Mouse (Mus musculus) spleen, embryonic (tissue): Measurements from ENCODE around the gene Col1a1.

ENCODE experiments used
- CTCF ChIA-PET: fragments of 350-600 bp; sonication (Branson Sonifier 250); formaldehyde crosslinking; loops from one replicate; lab custom pipeline; 2022; lab: Charles Lee

Gene Col1a1

DNA sequence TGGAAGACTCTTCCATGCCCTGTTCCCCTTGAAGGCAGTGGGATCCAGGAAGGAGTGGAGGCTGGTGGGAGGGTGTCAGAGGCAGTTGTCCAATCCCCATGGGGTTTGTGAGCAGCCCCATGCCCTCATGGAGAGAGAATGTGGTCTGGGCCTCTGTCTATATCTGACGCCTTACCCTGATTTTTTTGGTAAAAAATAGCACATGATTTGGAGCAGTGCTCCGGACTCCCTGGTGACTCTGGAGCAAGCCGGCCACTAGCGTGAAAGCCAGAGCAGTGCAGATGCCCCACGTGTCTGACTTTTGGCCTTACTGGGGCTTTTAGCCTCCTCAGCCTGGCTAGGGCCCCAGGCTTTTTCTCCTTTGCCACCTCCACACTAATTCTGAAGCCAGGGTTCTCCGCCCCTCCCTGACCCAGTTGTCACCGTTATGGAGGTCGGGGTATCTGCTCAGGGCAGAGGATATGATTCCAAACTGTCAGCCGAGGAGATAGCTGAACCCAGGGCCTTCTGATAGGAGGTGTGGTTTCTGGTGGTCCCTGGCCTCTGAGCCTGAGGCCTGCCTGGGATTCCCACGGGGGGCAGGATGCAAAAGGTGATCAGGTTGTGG lies 58.3 kb downstream of the Col1a1 start:
- CTCF ChIA-PET: interaction anchor here (0.6 kb wide), 1 partner anchor 11 kb away, joined by 3 read pairs; no protein-coding TSS in a partner anchor

DNA sequence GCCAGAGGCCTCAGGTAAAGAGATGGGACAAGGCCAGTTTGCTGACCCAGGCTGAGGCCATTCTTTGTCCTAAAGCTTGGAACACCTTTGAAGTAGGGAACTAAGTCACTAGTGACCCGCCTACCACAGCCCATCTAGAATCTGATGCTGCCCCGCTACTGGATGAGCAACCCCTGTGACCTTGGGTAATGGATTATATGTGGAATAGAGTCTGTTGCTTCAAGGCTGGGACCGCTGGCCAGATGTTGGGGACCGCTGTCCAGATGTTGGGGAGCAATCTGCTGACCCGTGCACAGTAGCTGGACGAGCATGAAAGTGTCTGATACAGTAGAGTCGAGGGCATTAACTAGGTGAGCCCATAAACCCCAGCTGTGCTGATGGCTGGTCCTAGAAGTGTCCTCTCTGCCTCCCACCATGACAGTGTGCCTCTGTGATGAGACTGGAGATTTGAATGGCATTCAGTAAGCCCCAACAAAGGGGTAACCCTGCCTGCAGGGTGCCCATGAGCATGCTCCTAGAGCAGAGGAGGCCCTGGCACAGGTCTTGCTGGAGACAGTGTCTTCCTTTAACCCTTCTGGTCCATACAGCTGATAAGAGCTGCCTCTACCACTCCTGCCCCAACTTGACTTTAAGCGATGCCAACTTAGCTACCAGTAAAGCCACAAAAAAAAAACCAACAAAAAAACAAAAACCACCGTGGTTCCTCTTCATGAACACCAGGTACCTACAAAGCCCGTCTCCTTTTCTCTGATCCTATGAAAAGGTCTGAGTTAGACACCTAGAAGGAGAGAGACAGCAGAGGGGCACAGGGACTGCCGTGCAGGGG lies 59.1 kb downstream of the Col1a1 start:
- CTCF ChIA-PET: no interaction called here

DNA sequence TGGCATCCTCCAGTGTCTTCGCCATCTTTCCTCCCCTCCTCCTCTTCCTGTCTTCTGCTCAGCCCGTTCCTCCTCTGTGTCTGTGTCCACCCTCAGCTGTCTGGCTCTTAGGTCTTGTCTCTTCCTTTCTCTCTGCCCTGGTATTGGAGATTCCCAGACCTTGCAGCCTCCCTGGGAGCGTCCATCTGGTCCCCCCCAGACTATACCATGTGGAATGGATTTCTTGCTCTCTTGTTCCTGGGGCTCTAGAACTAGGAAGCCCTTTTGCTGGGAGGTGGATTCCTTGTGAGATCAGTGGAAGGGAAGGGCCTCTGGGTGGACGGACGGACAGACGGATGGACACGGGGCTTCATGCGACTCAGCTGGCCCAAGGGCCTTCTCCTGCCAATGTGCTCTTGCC lies 60.1 kb downstream of the Col1a1 start:
- CTCF ChIA-PET: no interaction called here

DNA sequence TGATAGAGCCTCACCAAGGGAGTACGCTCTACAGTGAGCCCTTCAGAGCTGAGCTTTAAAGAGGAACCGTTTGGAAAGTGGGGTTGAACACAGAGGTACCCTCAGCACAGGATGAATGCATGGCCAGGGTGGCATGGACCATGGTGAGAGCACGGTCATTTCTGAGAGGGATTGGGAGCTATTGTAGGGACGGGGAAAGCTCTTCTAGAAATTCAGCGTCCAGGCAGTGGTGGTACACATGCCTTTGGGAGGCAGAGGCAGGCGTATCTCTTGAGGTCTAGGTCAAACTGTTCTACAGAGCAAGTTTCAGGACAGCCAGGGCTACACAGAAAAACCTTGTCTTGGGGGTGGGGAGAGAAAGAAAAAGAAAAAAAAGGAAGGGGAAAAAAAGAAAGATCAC lies 61.0 kb downstream of the Col1a1 start:
- CTCF ChIA-PET: no interaction called here

DNA sequence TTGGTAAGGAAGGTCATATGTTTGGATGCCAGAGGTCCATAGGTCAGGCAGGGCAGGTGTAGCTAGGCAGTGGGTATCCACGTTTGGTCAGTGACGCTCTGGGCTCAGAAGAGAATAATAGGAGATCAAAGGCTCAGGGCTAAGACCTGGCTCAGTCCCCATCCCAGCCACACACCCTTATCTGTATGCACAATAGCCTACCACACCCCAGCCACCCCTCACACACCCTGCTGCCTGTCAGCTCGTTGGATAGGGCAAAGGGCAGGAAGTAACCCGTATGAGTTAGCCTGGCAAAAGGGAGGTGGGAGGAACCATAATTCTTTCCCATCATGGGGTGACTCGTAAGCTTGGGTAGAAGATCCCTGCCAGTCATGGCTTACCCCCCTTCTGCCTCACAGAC lies 61.6 kb downstream of the Col1a1 start:
- CTCF ChIA-PET: no interaction called here

DNA sequence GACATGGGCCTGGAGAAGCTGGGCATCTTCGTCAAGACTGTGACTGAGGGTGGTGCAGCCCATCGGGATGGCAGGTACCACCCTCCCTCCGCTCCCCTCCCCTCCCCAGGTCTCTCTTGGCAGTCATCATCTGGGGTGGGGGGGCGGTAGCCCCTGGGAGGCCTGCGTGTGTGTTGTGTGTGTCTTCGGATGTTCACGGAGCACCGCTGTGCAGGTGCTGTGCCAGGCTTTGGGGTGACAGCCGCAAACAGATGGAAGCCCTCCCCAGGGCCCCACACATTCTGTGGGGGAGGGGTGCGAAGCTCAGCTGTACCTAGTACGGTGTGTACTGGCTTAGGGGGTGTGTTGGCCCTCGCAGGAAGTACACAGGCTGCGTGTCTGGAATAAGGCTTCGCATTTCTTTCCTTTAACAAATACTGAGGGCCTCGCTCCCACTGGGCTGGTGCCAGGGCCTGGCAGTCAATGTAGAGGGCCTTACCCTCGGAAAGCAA lies 62.1 kb downstream of the Col1a1 start:
- CTCF ChIA-PET: no interaction called here

DNA sequence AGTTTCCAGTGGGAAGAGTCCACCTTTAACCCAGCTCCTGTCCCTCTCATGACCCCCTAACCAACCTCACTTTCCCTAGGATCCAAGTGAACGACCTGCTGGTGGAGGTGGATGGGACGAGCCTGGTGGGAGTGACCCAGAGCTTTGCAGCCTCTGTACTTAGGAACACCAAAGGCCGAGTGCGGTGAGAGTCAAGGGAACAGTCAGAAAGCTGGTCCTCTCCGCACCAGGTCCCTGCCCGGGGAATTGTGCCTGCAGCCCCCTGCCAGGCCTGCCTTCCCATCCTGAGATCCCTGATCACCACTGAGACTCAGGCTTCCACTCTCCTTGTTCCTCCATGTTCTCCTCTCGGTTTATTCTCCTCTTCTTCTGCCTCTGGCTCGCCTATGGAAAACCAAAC lies 64.1 kb downstream of the Col1a1 start:
- CTCF ChIA-PET: interaction anchor here (0.8 to 1.1 kb wide), 2 partner anchors 9 to 11 kb away, joined by 5 to 6 read pairs; partner anchors contain the start of gene Ppp1r9b

DNA sequence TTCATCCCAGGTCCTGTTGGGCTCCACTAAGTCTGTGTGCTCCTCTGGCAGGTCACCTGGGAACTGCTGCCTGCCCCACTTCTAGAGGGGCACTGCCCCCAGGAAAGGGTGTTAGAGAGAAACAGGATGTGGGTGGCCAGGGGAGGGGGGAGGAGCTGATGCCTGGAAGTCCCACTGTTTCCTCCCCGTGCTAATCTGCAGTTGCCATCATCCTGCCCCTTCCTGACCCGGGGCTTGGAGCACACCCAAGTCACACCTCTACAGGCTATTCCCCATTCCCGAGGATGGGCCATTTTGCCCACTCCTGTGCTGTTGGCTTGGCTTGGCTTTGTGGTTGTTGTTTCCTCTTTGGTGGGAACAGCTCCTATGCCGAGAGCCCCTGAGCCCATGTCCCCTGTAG lies 64.5 kb downstream of the Col1a1 start:
- CTCF ChIA-PET: interaction anchor here (0.6 to 1.1 kb wide), 4 partner anchors 9 to 20 kb away, joined by 4 to 6 read pairs (median 6); partner anchors contain the start of gene Ppp1r9b

DNA sequence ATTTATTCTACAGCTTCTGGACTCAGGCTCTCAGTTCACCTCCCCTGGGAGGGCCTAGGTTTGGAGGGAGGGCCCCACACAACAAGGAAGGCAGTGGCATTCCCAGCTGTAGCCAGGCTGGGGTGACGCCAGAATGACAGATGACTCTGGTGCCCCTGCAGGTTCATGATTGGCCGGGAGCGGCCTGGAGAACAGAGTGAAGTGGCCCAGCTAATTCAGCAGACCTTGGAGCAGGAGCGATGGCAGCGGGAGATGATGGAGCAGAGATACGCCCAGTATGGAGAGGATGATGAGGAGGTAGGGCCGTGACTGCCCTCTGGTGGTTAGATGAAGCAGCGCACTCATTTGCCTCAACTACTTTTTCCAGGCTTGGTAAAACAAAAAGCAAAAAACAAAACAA lies 65.0 kb downstream of the Col1a1 start:
- CTCF ChIA-PET: interaction anchor here (0.5 to 1.1 kb wide), 5 partner anchors 10 to 21 kb away, joined by 3 to 6 read pairs (median 5); partner anchors contain the start of gene Ppp1r9b

DNA sequence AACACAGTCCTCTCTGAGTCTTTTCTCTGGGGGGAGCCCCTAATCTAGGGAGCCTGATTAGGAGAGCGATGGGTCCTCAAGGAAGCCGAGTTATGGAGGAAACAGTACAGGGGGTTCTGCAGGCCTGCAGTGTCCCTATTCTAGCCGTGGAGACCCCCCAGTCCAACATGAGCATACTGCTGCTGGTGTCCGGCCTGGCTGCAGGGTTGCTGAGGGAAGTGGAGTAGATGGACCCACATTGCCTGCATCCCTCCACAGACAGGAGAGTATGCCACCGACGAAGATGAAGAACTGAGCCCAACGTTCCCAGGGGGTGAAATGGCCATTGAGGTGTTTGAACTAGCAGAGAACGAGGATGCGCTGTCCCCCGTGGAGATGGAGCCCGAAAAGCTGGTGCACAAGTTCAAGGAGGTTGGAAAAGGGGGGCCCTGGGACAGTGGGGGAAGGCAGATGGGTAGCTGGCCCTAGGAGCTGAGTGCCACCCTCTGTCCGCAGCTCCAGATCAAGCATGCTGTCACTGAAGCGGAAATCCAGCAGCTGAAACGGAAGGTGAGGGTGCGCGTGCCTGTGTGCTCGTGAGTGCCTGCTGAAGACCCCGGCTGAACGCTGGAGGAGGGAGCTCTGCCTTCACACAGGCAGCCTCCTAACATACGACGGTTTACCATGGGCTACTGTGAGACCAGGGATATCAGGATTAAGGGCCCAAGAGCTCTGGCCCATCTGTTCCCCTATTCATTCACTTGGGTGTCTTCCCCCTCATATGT lies 65.7 kb downstream of the Col1a1 start:
- CTCF ChIA-PET: interaction anchor here (0.5 to 1.0 kb wide), 3 partner anchors 11 to 1355 kb away, joined by 3 to 4 read pairs (median 4); partner anchors contain the start of gene Ppp1r9b
